Mouse (Mus musculus): ENCODE results near the gene Zbed6.

DNA sequence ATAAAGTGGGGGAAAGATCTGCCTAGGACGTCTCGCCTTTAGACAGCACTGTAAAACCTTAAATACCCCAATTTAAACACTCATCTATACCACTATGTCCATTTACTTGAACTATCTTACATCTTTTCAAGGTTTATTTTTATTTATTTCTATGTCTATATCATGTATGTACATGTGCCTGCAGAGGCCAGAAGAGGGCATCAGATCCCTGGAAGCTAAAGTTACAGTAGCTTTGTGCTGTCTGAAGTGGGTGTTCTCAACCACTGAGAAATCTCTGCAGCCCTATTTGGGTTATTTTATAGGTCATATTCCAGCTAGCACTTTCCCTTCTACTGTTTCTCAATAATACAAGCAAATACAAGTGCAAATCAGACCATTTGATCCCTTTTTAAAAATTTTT, 28.5 kb downstream of the Zbed6 start:
- no peak for TF ChIP-seq CTCF (conservative IDR thresholded peaks at IDR 0.05; ENCODE audit: insufficient read depth, insufficient read length, low read depth, low read length)
- TF ChIP-seq POLR2A (IDR thresholded peaks at IDR 0.05; ENCODE audit: low read depth, low read length): no peak

All from kidney, adult 2 months (tissue).